Mouse (Mus musculus) lung, adult 2 months (tissue): ENCODE measurements around the gene Zfp324. TPM values are rescaled to one million over a fixed set of nuclear protein-coding genes. Genes with fewer than 3 reads are reported as not detected.

Experiments
- DNase-seq: peaks from one replicate; pipeline ENCODE4 v3.0.0; 2022
- H3K4me1 ChIP-seq: fragments of 200-500 bp; 2 replicates; pipeline ENCODE4 v1.6.1; 2011; ENCODE audit warnings: low read length; ENCODE audit not compliant: control insufficient read depth, insufficient read depth
- H3K4me3 ChIP-seq: fragments of 200-500 bp; replicated peaks from 2 replicates; pipeline ENCODE3; 2011; ENCODE audit warnings: low read depth, mild to moderate bottlenecking, control low read depth, low read length; ENCODE audit errors: extremely low read depth
- CTCF ChIP-seq: fragments of 200-500 bp; IDR thresholded peaks from 2 replicates; pipeline ENCODE4 v1.5.1; 2011; ENCODE audit warnings: mild to moderate bottlenecking, low read length, control low read depth; ENCODE audit not compliant: insufficient read depth
- POLR2A ChIP-seq: fragments of 200-500 bp; IDR thresholded peaks from 2 replicates; pipeline ENCODE4 v1.6.1; 2011; ENCODE audit warnings: low read depth, mild to moderate bottlenecking, control low read depth, low read length, borderline replicate concordance; ENCODE audit errors: extremely low read depth
- WGBS: fragments of 180-500 bp; shearing (Covaris S2); methylation state at CpG from one replicate; pipeline ENCODE4 v1.1.7; 2018; 5-methylcytosine and 5-hydroxymethylcytosine counted together
- polyA plus RNA-seq: library from polyadenylated mRNA; depleted of rRNA; stranded (reverse); fragments of >200 nt; gene quantifications from 2 replicates; pipeline ENCODE4 v1.2.3, GENCODE M21; 2012; rRNA removed

The Zfp324 gene
- polyA plus RNA-seq, 1 experiment: 6.1 TPM

GRCm38 (mm10) chr7:13006531-13006930 is 40.9 kb downstream of the Zfp324 start:
- no peak overlapping the region for H3K4me3 ChIP-seq
- no peak for TF ChIP-seq POLR2A
- no peak for TF ChIP-seq CTCF
- no peaks in the 10 kb centered on the region; the same call in 1 of the 2 replicates for H3K4me1 ChIP-seq
- no peak for DNase-seq
- 79% methylated on average over 10 of the region's 10 CpGs for WGBS

- H3K4me1 ChIP-seq: no peaks in the 10 kb centered on the region; the same call in 1 of the 2 replicates
- no peak for TF ChIP-seq POLR2A
- TF ChIP-seq CTCF: no peak
- 71% methylated on average over 57 of the region's 57 CpGs for WGBS
- no peak for DNase-seq
- H3K4me3 ChIP-seq: no peak overlapping the region
Measured at GRCm38 (mm10) chr7:13007341-13008092, 41.9 kb downstream of the Zfp324 start.

GRCm38 (mm10) chr7:13009143-13010004 is 43.7 kb downstream of the Zfp324 start:
- peak; percentile 70 for TF ChIP-seq CTCF
- peak; percentile 76; the same call in 1 of the 2 replicates for TF ChIP-seq POLR2A
- WGBS: under 1% methylated on average over 42 of the region's 42 CpGs
- no peaks in the 10 kb centered on the region; the same call in 1 of the 2 replicates for H3K4me1 ChIP-seq
- DNase-seq: peak; percentile 90
- H3K4me3 ChIP-seq: peak overlapping the region; percentile 61

GRCm38 (mm10) chr7:13010005-13010908 is 44.6 kb downstream of the Zfp324 start, which contains the start of gene Zbtb45:
TSS of gene Zbtb45 (minus strand) at chr7:13010034.
- WGBS: 12% methylated on average over 26 of the region's 26 CpGs
- H3K4me1 ChIP-seq: no peaks in the 10 kb centered on the region; the same call in 1 of the 2 replicates
- no peak for TF ChIP-seq POLR2A
- TF ChIP-seq CTCF: no peak
- H3K4me3 ChIP-seq: peak within 1 kb of the TSS; percentile 61
- no peak for DNase-seq

GRCm38 (mm10) chr7:13013671-13014070 is 48.0 kb downstream of the Zfp324 start:
- 71% methylated on average over 4 of the region's 4 CpGs for WGBS
- TF ChIP-seq CTCF (no peak), POLR2A (no peak)
- Histone ChIP-seq H3K4me1 (no peaks in the 10 kb centered on the region; the same call in 1 of the 2 replicates), H3K4me3 (no peak overlapping the region)
- no peak for DNase-seq

- TF ChIP-seq CTCF: no peak
- no peak for TF ChIP-seq POLR2A
- Histone ChIP-seq H3K4me1 (no peaks in the 10 kb centered on the region; the same call in 1 of the 2 replicates), H3K4me3 (no peak overlapping the region)
- DNase-seq: no peak
- 50% methylated on average over 6 of the region's 6 CpGs for WGBS
Measured at GRCm38 (mm10) chr7:13014275-13014839, 48.7 kb downstream of the Zfp324 start.

GRCm38 (mm10) chr7:13015217-13015616 is 49.6 kb downstream of the Zfp324 start:
- no peak overlapping the region for H3K4me3 ChIP-seq
- WGBS: 81% methylated on average over 1 of the region's 1 CpGs
- no peaks in the 10 kb centered on the region; the same call in 1 of the 2 replicates for H3K4me1 ChIP-seq
- TF ChIP-seq CTCF (no peak), POLR2A (no peak)
- no peak for DNase-seq

- TF ChIP-seq POLR2A (no peak), CTCF (no peak)
- Histone ChIP-seq H3K4me3 (peak overlapping the region; percentile 42), H3K4me1 (peaks cover 8% of the 10 kb centered on the region)
- 5% methylated on average over 31 of the region's 31 CpGs for WGBS
- peak; percentile 66 for DNase-seq
Measured at GRCm38 (mm10) chr7:13022773-13023535, 57.3 kb downstream of the Zfp324 start.

Other genes with a start within 250 kb of the Zfp324 start
- not detected in 2 replicates for gene Vmn2r56, start 230.8 kb upstream of the Zfp324 start, polyA plus RNA-seq
- gene Zscan18, start 162.2 kb upstream of the Zfp324 start, polyA plus RNA-seq: 1.4 and 3.1 TPM in 2 replicates
- gene Zfp329, start 147.0 kb upstream of the Zfp324 start, polyA plus RNA-seq: 0.91 and 2.1 TPM in 2 replicates
- gene Zfp110, start 131.1 kb upstream of the Zfp324 start, polyA plus RNA-seq: 8.9 and 12.1 TPM in 2 replicates
- gene Zfp128, start 84.7 kb upstream of the Zfp324 start, polyA plus RNA-seq: 0.74 and 1.2 TPM in 2 replicates
- 8.4 and 8.5 TPM in 2 replicates for gene Zscan22, start 68.0 kb upstream of the Zfp324 start, polyA plus RNA-seq
- 1,316 and 1,420 TPM in 2 replicates for gene Rps5, start 43.5 kb upstream of the Zfp324 start, polyA plus RNA-seq
- 2.3 and 7.0 TPM in 2 replicates for gene Rnf225, start 38.4 kb upstream of the Zfp324 start, polyA plus RNA-seq
- 5.3 and 7.4 TPM in 2 replicates for gene Zfp446, start 12.0 kb downstream of the Zfp324 start, polyA plus RNA-seq
- gene Slc27a5, start 32.4 kb downstream of the Zfp324 start, polyA plus RNA-seq: 0.20 and 0.75 TPM in 2 replicates
- gene Trim28, start 33.3 kb downstream of the Zfp324 start, polyA plus RNA-seq: 170 and 214 TPM in 2 replicates
- gene Zbtb45, start 44.2 kb downstream of the Zfp324 start, polyA plus RNA-seq: 23.5 and 30.7 TPM in 2 replicates
- gene Chmp2a, start 69.0 kb downstream of the Zfp324 start, polyA plus RNA-seq: 68.5 and 93.5 TPM in 2 replicates
- 82.5 and 143 TPM in 2 replicates for gene Ube2m, start 72.4 kb downstream of the Zfp324 start, polyA plus RNA-seq
- gene Mzf1, start 88.9 kb downstream of the Zfp324 start, polyA plus RNA-seq: 2.3 and 2.5 TPM in 2 replicates
- not detected in 2 replicates for gene Vmn1r85, start 129.3 kb downstream of the Zfp324 start, polyA plus RNA-seq
- not detected in 2 replicates for gene Vmn1r86, start 154.1 kb downstream of the Zfp324 start, polyA plus RNA-seq
- gene Vmn1r87, start 174.3 kb downstream of the Zfp324 start, polyA plus RNA-seq: not detected in 2 replicates
- gene Vmn1r88, start 193.7 kb downstream of the Zfp324 start, polyA plus RNA-seq: not detected in 2 replicates
- not detected in 2 replicates for gene Vmn1r89, start 247.2 kb downstream of the Zfp324 start, polyA plus RNA-seq